Mouse (Mus musculus) c-Kit-positive CD71-positive TER-119-positive erythroid progenitor cells, embryonic 14.5 days (primary cell): ENCODE measurements at regions not wholly inside any gene's neighbourhood (a gene's known extent, or its start where the extent isn't known, plus 50 kb on each side); places are given as distances from the start of the nearest gene placed in this dataset.

Experiments used
- DNase-seq: peaks from one replicate; pipeline ENCODE4 v3.0.0-alpha.2; 2013; ENCODE audit warnings: low spot score

DNA sequence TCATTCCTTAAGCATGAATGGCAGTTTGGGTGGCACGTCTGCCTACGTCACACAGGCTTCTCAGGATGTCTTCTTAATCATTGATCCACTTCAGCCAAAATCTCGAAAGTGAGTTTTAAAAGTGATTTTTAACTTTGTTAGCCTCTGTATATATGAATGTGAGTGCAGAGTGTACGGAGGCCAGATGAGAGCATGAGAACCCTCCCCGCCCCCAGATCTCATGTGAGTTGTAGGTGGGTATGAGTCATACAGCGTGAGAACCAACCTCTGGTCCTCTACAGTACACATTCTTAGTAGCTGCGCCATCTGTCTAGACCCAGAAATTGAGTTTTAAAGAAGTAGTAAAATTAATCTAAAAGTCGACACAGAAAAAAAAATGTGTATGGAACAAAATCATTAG is 322.1 kb downstream of the Qdpr start:
- no peak for DNase-seq

DNA sequence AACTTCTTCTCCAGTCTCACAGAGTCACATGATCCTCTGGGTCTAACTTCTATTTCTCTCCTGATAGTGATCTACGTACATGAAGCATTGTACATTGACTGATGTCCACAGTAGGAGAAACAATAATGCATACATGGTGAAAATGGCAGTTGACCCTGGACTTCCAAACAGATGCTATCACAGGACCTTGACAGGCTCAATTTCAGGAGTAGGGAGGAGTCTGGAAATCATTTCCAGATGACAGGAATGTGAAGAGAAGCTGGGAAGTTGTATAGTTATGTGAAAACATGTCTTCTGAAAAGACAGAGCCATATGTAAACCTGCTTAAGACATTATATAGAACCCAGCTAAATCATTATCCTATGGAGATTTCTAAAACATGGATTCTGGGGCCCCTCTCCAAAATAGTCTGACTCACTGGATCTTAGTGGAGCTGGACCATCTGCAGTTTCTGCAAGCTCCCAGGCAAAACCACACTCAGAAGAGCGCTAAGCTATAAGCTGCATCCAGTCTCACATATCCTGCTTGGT is 322.3 kb upstream of the Ldb2 start:
- DNase-seq = no peak

DNA sequence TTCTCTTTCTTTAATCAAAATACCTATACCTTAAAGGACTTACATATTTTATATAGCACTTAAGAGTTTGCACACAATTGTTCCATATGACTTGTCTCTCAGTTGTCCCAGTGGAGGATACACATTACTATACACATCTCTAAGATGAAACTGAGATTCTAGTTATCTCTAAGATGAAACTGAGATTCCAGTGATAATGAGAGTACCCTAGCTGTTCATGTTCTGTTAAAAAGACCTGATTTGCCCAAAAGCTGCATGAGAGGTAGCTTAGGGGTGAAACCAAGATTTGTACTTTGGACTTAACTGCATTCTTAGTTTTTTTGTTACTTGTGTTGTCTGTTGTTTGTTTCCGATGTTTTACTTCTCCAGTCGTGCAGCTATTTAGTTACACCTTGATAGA is 320.3 kb upstream of the Ldb2 start:
- no peak for DNase-seq

DNA sequence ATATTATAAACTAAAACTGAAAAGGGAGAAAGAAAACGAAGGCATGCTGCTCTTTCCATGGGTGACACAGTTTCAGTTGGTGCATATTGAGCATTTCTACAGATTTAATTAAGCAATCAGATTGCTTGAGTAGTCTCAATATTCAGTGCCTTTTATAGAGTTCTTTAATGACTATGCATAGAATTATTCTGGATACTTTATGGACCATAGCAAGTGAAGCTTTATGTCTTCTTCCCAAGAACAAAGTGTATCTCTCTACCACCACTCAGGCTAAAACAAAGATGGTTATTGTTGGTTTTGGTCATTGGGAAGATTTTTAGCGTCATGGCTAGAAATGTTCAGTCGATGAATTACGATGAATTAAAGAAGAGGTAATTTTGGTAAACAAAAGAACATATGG is 311.8 kb upstream of the Ldb2 start:
- no peak for DNase-seq

DNA sequence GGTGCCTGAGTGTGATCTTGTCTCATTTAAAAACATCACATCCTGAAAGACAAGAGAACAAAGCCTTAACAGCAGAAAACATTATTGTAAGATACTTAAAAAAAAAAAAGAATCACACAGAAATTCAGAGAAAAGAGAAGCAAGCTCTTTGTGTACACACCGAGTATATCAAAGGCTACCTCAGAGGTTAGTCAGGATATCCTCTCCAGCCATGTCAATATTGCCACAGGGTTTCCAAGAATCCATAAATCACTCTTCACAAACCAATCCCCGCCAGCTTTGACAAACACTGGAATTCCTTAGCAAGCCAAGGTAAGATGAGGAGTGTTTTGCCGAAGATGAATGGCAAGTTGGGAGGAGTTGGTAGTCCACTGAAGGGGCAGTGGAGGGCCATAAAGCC is 311.3 kb upstream of the Ldb2 start:
- no peak for DNase-seq

DNA sequence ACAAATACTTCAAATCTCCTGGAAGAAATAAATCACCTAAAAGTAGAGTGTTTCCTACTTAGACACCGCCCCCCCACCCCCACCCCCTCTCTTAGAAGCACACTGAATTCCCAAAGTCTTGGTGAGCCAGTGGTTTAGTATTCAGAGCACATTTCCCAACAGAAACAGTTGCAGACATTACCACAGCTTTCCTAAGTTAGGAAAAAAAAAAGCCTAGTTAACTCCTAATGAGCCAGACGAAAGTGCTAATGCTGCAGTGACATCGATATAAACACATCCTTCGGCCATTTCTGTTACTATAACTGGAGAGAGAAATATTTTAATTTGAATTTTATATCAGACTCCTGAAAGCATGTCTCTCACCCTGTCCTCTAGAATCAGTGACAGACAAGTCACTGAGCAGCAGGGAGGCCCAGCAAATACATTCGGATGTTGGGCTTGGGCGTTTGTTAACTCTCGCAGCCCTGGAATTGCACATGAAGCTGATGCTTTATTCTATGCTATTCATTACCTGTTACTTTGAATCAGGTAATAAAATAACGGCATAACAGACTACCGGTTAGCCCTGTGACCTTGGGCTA is 305.8 kb upstream of the Ldb2 start:
- no peak for DNase-seq

DNA sequence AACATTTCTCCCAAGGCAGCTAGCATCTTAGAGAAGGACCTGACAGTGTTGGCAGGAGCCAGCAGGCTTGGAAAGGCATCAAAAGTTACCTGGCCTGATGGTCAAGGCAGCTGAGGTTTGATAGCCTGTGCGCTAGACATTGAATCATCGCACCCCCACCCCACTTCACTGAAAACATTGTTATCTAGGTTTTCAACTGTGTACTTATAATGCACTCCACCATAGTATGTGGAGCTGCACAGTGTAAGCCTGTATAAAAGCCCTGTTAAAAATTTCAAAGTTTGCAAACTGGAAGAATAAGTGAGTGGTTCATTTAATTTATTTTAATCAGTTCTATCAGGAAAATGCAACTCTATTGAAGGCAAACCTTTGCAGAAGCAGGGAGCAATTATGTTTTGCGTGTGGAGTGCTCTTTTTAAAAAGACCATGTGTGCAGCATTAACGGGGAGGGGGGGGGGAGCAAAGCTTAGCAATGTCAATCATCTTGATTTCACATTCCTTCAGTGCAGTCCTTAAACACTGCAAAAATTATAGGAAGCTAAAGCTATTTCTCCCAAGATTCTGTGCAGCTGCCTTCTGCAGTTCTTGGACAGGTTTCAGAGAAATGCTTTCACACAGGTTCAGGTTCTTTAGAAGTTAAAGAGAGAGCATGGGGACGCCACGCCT is 304.4 kb upstream of the Ldb2 start:
- DNase-seq = no peak

DNA sequence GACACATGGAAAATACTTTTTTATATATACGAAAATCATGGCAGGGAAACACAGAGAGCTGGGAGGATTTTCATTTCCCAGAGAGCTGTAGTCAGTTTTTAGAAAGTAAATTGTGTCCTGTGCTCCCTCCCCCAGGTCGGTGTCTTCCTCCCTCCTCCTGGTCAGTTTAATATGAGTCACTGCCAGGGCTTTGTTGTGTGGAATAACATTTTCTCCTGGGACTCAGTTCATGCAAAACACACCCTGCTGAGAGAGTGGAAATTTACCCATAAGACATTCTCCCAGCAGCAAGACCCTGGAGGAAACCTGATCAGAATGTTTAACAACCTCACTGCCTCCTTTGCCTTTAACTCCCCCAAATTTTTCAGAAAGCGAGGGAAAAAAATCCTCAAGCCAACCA is 303.2 kb upstream of the Ldb2 start:
- no peak for DNase-seq

DNA sequence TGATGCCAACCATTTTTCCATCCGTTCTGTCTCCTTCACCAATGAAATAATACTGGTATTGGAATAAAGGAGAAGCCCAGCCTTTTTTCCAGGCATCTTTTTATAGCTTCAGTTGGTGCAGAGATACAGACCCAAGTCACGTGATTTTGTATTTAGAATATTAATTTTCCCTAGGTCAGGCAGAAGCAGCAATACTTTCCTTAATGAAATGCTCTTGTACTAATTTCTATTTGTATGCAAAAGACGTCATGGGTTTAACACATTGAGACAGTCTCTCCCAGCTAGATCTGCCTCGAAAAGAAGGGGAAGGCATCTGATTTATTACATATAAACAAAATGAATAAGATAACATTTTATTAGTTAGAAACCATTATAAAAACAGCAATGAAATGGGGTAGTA is 302.3 kb upstream of the Ldb2 start:
- no peak for DNase-seq

DNA sequence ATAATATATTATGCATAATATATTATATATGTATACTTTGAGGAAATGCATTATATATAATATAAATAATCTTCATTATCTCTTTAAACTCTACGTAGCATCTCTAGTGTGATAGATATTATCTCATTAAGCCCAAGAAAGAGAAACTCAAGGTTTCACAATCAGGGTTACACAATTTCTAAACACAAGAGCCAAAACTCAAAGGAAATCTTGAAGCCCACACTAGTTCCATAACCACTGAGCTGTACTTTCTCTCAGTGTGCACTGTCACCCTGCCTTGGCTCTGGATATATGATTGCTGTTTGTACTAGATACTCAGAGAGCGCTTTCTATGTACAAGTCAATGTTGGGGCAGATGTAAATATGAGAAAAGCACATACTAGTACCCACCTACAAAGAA is 299.6 kb upstream of the Ldb2 start:
- no peak for DNase-seq

DNA sequence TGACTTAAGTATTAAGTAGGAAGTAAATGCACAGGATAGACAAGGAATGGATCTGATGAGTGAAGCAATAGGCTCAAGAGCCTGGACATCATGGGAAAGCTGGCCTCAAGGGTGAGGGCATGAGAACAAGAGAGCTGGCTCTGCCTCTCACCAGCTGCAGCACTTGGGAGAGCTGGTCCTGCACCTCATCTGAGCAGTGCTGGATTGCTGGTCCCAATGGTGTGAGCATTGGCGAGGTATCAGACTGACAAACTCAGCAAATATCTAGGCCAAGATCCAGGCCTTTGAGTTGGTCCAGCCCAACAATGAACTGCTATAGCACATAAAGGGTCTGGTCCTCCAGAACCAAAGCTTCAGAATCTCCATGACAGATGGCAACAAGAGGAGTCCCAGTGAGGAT is 298.5 kb upstream of the Ldb2 start:
- DNase-seq = no peak

DNA sequence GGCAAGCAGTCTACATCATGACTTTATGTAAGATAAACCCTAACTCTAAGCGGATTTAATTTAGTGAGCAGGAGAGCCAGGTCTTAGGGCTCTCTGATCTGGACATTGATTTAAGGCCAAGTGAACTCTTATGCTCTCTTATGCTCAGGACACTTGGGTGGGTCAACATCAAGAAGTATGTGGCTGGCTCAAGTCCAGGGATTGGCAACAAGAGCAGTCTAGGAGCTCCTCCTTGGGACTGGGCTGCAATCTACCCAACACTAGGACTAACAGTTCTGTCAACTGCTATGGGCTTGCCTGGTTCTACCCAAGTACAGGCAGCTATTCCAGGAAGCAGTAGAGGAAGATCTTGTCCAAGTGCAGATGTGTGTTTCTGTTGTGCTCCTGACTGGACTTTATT is 285.3 kb upstream of the Ldb2 start:
- no peak for DNase-seq

DNA sequence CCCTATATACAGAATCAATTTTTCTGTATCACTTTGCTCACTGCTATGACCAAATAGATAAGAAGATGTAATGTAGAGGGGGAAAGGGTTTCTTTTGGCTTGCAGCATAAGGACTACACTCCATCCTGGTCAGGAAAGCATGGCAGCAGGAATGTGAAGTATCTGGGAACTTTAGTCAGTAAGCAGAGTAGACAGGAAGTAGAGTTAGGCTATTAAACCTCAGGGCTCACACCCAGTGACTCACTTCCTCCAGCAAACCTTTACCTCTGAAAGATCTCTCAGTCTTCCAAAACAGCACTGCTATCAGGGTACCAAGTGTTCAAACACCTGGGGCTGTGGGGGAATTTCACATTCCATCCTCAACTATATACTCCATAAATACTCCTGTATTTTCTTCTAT is 283.1 kb upstream of the Ldb2 start:
- no peak for DNase-seq

DNA sequence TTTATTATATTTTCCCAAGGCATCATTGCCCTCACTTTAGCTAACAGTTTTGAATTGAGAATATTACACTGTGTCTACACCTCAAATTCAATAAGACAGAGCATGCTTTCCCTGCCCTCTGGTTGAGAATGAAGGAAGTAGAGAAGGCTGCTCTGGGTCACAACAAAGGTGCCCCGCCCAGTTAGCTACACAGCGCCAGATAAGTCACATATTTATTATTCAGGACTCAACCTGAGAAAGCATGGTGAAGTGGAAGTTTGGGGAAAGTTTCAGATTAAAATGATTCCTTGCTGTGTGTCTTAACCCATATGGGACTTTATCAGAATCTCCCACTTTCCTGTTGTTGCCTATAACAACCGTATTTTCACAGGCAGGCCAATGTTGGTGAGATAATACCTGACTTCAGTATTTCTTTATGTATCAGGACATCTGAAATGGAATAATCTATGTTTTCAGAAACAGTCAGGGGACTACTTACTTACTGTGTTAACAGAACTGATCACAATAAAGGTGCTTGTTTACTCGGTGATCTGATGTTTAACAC is 276.9 kb upstream of the Ldb2 start:
- no peak for DNase-seq

DNA sequence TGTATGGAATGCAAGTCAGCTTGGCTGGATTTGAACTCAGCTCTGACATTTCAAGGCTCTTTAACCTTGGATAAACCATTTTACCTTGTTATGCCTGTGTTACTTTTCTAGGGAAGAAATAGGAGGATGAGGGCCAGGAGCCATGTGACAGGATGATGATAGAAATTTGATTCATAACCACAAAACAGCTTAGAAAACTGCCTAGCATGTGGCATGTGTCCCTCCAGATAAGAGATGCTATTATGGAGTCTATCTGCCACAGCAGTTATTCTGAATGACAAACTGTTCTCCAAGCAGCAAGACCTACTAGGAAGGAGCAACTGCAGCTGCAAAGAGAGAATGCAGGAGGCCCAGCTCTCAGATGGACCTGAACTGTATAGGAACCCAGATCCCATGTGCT is 275.7 kb upstream of the Ldb2 start:
- DNase-seq = no peak

DNA sequence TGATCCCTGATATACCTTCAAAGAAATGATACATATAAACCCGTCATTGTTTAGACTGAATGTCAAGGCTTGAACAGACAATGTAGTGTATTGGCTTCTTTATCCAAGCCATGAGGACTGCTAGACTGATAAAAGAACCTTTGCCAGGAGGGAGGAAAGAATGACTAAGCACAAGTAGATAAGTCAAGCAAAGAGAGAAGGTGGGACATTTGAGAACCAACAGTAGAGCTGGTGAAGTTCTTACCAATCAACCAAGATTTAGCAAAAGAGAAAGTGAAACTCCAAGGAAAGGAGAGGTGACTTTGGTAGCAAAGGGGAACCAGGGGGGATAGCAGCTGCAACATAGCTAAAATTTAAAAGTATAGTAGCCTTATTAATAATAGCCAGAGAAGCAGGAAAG is 273.0 kb upstream of the Ldb2 start:
- no peak for DNase-seq

DNA sequence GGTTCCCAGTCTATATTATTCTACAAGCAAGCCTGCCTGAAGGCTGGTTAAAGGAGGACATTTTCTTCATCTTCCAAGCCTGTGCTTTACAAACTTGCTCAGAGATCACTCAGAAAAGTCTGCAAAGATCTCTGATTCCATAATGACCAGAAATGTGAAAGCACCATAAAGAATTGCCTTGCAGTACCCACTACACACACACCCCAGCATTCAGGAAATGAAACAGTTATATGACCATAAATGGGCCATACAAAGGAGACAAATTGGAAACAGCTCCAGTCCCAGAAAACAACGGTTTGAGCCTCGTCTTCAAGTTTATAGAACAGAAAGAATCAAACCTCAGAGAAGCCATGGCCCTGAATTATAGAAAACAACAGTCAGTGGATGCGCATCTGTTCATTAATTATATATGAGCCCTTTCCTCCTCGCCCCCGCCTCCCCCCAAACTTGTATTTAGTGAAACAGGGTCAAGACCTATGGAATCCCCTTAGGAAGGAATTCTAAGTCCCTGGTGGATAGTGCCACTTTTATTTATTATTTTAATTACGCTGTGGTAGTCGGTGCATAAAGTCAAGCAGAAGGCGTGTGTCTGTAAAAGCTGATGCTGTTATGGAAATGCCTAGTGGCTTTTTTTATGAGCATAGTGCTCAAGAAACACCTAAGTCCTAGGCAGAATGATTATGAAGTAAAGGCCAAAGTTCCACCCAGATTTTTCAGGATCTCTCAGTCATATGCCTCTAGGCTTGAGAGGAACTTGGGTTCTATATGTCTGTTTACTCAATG is 266.6 kb upstream of the Ldb2 start:
- DNase-seq = no peak

DNA sequence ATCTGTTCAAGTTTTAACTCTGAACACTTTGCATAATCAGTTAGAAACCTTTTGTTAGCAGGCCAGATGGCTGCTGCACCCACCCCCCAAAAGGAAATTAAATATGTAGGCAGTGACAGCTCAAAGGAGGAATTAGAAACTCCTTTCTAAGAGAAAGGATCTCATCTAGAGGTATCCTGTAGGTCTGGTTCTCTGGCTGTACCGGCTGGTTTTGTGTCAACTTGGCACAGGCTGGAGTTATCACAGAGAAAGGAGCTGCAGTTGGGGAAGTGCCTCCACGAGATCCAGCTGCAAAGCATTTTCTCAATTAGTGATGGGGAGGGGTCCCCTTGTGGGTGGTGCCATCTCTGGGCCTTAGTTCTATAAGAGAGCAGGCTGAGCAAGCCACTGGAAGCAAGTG is 263.1 kb upstream of the Ldb2 start:
- DNase-seq = no peak

DNA sequence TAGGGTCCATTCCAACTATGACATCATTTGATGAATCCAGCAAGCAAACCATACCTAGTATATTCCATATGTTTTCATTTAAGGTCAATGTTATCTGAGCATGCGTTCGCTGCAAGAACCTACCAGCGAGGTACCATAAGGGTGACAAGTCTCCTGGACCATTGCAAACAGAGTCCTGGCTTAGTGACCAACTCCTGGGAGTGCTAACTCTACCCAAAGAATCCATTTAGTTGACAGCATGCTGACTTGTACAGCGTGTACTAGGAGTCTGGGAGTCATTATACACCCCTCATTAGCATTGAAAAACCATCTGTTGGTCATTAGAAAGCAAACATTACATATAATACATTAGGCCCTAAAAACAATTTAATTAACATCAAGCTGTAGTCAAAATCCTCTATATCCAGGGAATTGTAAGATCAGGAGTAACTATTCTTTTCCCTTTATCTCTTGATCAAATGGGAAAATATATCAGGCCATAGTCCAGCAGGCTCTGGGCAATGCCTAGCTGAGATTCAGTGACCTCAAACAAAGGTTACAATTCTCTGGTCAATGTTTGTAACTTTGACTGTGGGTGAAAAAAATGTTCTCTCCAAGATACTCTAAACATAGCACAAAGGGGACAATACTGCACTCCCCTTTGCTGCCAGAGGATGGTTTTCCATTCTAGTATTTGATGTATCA is 255.9 kb upstream of the Ldb2 start:
- no peak for DNase-seq

DNA sequence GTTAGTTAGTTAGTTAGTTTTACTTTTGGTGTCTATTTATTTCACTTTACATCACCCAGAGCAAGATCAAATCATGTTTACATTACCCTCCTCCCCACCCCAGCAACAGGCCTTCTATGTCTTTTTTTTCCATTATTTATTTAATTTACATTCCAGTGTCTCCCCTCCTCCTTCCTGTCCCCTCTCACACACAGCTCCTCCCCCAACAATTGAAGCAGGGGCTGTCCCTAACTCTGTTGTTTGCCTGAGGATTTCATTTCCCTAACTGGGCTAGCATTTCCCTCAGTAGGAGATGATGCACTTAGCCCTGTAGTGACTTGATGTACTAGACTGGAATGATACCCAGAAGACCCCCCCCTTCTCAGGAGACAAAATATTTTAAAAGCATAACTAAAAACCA is 249.9 kb upstream of the Ldb2 start:
- no peak for DNase-seq

DNA sequence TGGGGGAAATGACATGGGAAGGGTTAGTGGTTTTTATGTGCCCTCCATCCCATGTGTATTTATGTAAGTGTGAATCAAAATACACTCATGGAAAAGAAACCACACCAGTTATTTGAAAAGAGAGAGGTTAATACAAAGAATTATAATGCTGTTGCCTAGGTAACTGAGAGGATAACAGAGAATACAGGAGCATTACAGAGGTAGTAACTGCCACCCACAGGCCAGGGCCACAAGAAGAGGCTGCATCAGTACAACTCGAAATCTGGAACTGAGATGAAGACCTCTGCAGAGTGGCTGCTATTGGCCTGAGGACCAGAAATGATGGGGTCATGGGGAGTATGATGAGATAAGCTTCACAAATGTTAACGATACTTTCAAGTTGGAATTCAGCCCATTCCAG is 243.4 kb upstream of the Ldb2 start:
- no peak for DNase-seq

DNA sequence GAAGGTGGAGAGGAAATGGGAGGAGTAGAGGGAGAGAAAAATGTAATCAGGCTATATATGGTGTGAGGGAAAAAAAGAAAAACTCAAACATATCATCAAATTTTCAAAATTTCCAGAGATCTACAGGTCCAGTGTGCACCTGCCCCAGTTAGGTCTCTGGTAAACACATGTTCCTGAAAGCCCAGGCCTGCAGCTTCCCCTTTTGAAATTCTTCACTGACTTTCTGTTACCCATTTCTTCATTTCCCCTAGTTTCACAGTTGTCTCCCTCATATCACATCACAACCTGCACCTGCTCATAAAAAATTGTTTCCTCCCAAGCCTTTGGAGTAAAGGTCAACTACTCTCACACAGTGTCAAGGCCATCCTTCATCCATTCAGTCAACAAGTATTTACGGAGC is 236.9 kb upstream of the Ldb2 start:
- no peak for DNase-seq

DNA sequence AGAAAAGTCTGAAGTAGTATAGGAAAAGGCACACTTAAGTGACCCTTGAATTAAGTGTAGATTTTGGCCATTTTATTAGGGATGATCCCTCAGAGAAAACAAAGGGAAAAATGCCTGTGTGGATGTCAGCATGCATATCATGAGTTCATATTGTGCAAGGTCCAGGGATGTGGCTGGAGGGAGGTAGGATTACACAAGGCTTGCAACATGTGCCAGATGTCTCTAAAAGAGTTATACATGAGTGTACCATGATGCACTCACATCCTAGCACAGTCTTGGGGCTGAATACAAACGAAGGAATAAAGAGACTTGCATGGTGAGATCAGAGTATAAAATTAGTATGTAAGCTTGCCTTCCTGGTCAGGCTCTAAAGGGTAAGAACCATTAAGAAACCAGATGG is 233.7 kb upstream of the Ldb2 start:
- DNase-seq = no peak
